Mouse (Mus musculus) embryonic facial prominence, embryonic 11.5 days (tissue): ENCODE measurements around the gene Pou3f3. TPM values are rescaled to one million over a fixed set of nuclear protein-coding genes. Genes with fewer than 3 reads are reported as not detected.

Experiments
- ATAC-seq: fragments of 200-750 bp; cut with Nextera tagmentation; replicated peaks from 2 replicates; pipeline ENCODE4 v1.8.0; 2017; ENCODE audit warnings: low read depth; ENCODE audit not compliant: insufficient number of reproducible peaks, low FRiP score, low TSS enrichment
- DNase-seq: peaks from one replicate; pipeline ENCODE4 v3.0.0-alpha.2; 2015; ENCODE audit warnings: low spot score
- H3K27ac ChIP-seq: fragments of 300-500 bp; sonication (generic); replicated peaks from 2 replicates; pipeline ENCODE4 v1.5.1; 2014; ENCODE audit warnings: mild to moderate bottlenecking, low read depth, low read length, control low read depth
- H3K27me3 ChIP-seq: fragments of 300-500 bp; sonication (generic); 2 replicates; pipeline ENCODE4 v1.6.1; 2014; ENCODE audit warnings: mild to moderate bottlenecking, low read length, moderate library complexity, mixed read lengths; ENCODE audit not compliant: control insufficient read depth, insufficient read depth
- H3K36me3 ChIP-seq: fragments of 300-500 bp; sonication (generic); replicated peaks from 2 replicates; pipeline ENCODE4 v1.6.1; 2014; ENCODE audit warnings: low read depth, mild to moderate bottlenecking, low read length, moderate library complexity, mixed read lengths; ENCODE audit not compliant: control insufficient read depth, insufficient read depth
- H3K4me1 ChIP-seq: fragments of 300-500 bp; sonication (generic); 2 replicates; pipeline ENCODE4 v1.6.1; 2014; ENCODE audit warnings: low read length, mixed read lengths; ENCODE audit not compliant: control insufficient read depth, insufficient read depth
- H3K4me2 ChIP-seq: fragments of 300-500 bp; sonication (generic); 2 replicates; pipeline ENCODE4 v1.6.1; 2014; ENCODE audit warnings: low read depth, mild to moderate bottlenecking, control low read depth, low read length, moderate library complexity
- H3K4me3 ChIP-seq: fragments of 300-500 bp; sonication (generic); 2 replicates; pipeline ENCODE4 v1.5.1; 2014; ENCODE audit warnings: low read depth, low read length, control low read depth
- H3K9ac ChIP-seq: fragments of 300-500 bp; sonication (generic); replicated peaks from 2 replicates; pipeline ENCODE4 v1.6.1; 2014; ENCODE audit warnings: mild to moderate bottlenecking, control low read depth, low read length
- H3K9me3 ChIP-seq: fragments of 300-500 bp; sonication (generic); replicated peaks from 2 replicates; pipeline ENCODE4 v1.6.1; 2016; ENCODE audit warnings: mild to moderate bottlenecking, low read length, inconsistent platforms, mixed read lengths; ENCODE audit not compliant: control insufficient read depth
- WGBS: fragments of 180-500 bp; shearing (Covaris S2); extraction: QIAGEN DNeasy Blood & Tissue Kit; methylation state at CpG from one replicate; pipeline ENCODE4 v1.1.7; 2014; 5-methylcytosine and 5-hydroxymethylcytosine counted together
- polyA plus RNA-seq: library from polyadenylated mRNA; unstranded; fragments of >200 nt; fragmentation: Nextera tagmentation; extraction: Ambion mirVana; gene quantifications from 2 replicates; pipeline ENCODE4 v1.2.1, GENCODE M21; 2014

Gene Pou3f3
- 7.2 and 9.9 TPM in 2 replicates for polyA plus RNA-seq

GRCm38 (mm10) chr1:42695578-42695915 lies at the start of gene Pou3f3:
TSS of gene Pou3f3 (plus strand) at chr1:42695768.
- DNase-seq = peak; percentile 97
- H3K4me2 ChIP-seq = peak within 1 kb of the TSS; percentile 83
- no peaks in the 10 kb centered on the region for H3K36me3 ChIP-seq
- H3K27ac ChIP-seq = peak within 1 kb of the TSS; percentile 87
- peaks cover 26% of the 10 kb centered on the region for H3K27me3 ChIP-seq
- peak; percentile 89 for ATAC-seq
- peak within 1 kb of the TSS; percentile 70 for H3K9ac ChIP-seq
- H3K4me1 ChIP-seq = peaks cover 2% of the 10 kb centered on the region
- peak within 1 kb of the TSS; percentile 69 for H3K4me3 ChIP-seq
- no peaks in the 10 kb centered on the region for H3K9me3 ChIP-seq
- WGBS = under 1% methylated on average over 21 of the region's 21 CpGs

- WGBS = 89% methylated on average over 9 of the region's 9 CpGs
- Histone ChIP-seq H3K4me2 (no peak overlapping the region), H3K4me1 (no peaks in the 10 kb centered on the region), H3K9ac (no peak overlapping the region), H3K36me3 (no peaks in the 10 kb centered on the region), H3K27me3 (no peaks in the 10 kb centered on the region), H3K4me3 (no peak overlapping the region), H3K27ac (no peak overlapping the region), H3K9me3 (no peaks in the 10 kb centered on the region)
- no peak for DNase-seq
- ATAC-seq = no peak
Observed at GRCm38 (mm10) chr1:42648366-42648935, 47.1 kb upstream of the Pou3f3 start.

GRCm38 (mm10) chr1:42651461-42651860 lies 44.1 kb upstream of the Pou3f3 start:
- Histone ChIP-seq H3K4me1 (no peaks in the 10 kb centered on the region), H3K4me2 (no peak overlapping the region), H3K9me3 (no peaks in the 10 kb centered on the region), H3K9ac (no peak overlapping the region), H3K27me3 (no peaks in the 10 kb centered on the region), H3K27ac (no peak overlapping the region), H3K4me3 (no peak overlapping the region), H3K36me3 (no peaks in the 10 kb centered on the region)
- 91% methylated on average over 15 of the region's 15 CpGs for WGBS
- ATAC-seq (no peak), DNase-seq (no peak)

GRCm38 (mm10) chr1:42667546-42667945 lies 28.0 kb upstream of the Pou3f3 start:
- DNase-seq (no peak), ATAC-seq (no peak)
- no peaks in the 10 kb centered on the region for H3K36me3 ChIP-seq
- no peak overlapping the region for H3K4me2 ChIP-seq
- 65% methylated on average over 1 of the region's 1 CpGs for WGBS
- no peak overlapping the region for H3K27ac ChIP-seq
- H3K4me3 ChIP-seq = no peak overlapping the region
- H3K9ac ChIP-seq = no peak overlapping the region
- no peaks in the 10 kb centered on the region for H3K4me1 ChIP-seq
- H3K27me3 ChIP-seq = no peaks in the 10 kb centered on the region
- H3K9me3 ChIP-seq = no peaks in the 10 kb centered on the region

GRCm38 (mm10) chr1:42680673-42681072 lies 14.9 kb upstream of the Pou3f3 start:
- no peaks in the 10 kb centered on the region for H3K9me3 ChIP-seq
- no peak overlapping the region for H3K4me2 ChIP-seq
- no peaks in the 10 kb centered on the region; the same call in 1 of the 2 replicates for H3K4me1 ChIP-seq
- DNase-seq (no peak), ATAC-seq (no peak)
- H3K27me3 ChIP-seq = peaks cover 4% of the 10 kb centered on the region; the same call in 1 of the 2 replicates
- no peak overlapping the region for H3K27ac ChIP-seq
- no peak overlapping the region for H3K4me3 ChIP-seq
- H3K36me3 ChIP-seq = no peaks in the 10 kb centered on the region
- 85% methylated on average over 3 of the region's 3 CpGs for WGBS
- no peak overlapping the region for H3K9ac ChIP-seq

GRCm38 (mm10) chr1:42681762-42682161 lies 13.8 kb upstream of the Pou3f3 start:
- Histone ChIP-seq H3K36me3 (no peaks in the 10 kb centered on the region), H3K9ac (no peak overlapping the region), H3K4me1 (no peaks in the 10 kb centered on the region; the same call in 1 of the 2 replicates), H3K27ac (no peak overlapping the region), H3K9me3 (no peaks in the 10 kb centered on the region), H3K27me3 (peaks cover 11% of the 10 kb centered on the region), H3K4me3 (no peak overlapping the region), H3K4me2 (no peak overlapping the region)
- ATAC-seq = no peak
- WGBS = 80% methylated on average over 5 of the region's 5 CpGs
- DNase-seq = no peak

- WGBS = 5% methylated on average over 6 of the region's 6 CpGs
- no peaks in the 10 kb centered on the region for H3K36me3 ChIP-seq
- peak overlapping the region; percentile 35; the same call in 1 of the 2 replicates for H3K4me3 ChIP-seq
- peaks cover 19% of the 10 kb centered on the region for H3K27me3 ChIP-seq
- no peaks in the 10 kb centered on the region; the same call in 1 of the 2 replicates for H3K4me1 ChIP-seq
- DNase-seq = no peak
- no peak for ATAC-seq
- peak overlapping the region; percentile 82 for H3K4me2 ChIP-seq
- H3K9ac ChIP-seq = peak overlapping the region; percentile 57
- no peak overlapping the region for H3K27ac ChIP-seq
- no peaks in the 10 kb centered on the region for H3K9me3 ChIP-seq
Observed at GRCm38 (mm10) chr1:42683861-42684260, 11.7 kb upstream of the Pou3f3 start.

- no peak overlapping the region for H3K27ac ChIP-seq
- H3K36me3 ChIP-seq = no peaks in the 10 kb centered on the region
- no peaks in the 10 kb centered on the region; the same call in 1 of the 2 replicates for H3K4me1 ChIP-seq
- H3K4me2 ChIP-seq = peak overlapping the region; percentile 82
- DNase-seq (peak; percentile 36), ATAC-seq (peak; percentile 61)
- peak overlapping the region; percentile 35 for H3K4me3 ChIP-seq
- no peaks in the 10 kb centered on the region for H3K9me3 ChIP-seq
- peaks cover 20% of the 10 kb centered on the region for H3K27me3 ChIP-seq
- peak overlapping the region; percentile 57 for H3K9ac ChIP-seq
- under 1% methylated on average over 27 of the region's 27 CpGs for WGBS
Observed at GRCm38 (mm10) chr1:42684345-42684744, 11.2 kb upstream of the Pou3f3 start.
